Mouse (Mus musculus) forebrain, embryonic 13.5 days (tissue): ENCODE data around the gene Gstm3. TPM values are rescaled to one million over a fixed set of nuclear protein-coding genes. Genes with fewer than 3 reads are reported as not detected.

ENCODE experiments used
- ATAC-seq: fragments of 200-750 bp; cut with Nextera tagmentation; 2 replicates; pipeline ENCODE4 v1.8.0; 2017
- H3K27ac ChIP-seq: fragments of 300-500 bp; sonication (generic); 2 replicates; pipeline ENCODE4 v1.5.1; 2015; ENCODE audit warnings: inconsistent platforms, mild to moderate bottlenecking, moderate library complexity
- H3K27me3 ChIP-seq: fragments of 300-500 bp; sonication (generic); 2 replicates; pipeline ENCODE4 v1.6.1; 2015; ENCODE audit warnings: mild to moderate bottlenecking, inconsistent platforms
- H3K36me3 ChIP-seq: fragments of 300-500 bp; sonication (generic); 2 replicates; pipeline ENCODE4 v1.6.1; 2015; ENCODE audit warnings: mild to moderate bottlenecking, inconsistent platforms; ENCODE audit not compliant: poor library complexity, severe bottlenecking
- H3K4me1 ChIP-seq: fragments of 300-500 bp; sonication (generic); 2 replicates; pipeline ENCODE4 v1.6.1; 2015; ENCODE audit warnings: inconsistent platforms
- H3K4me2 ChIP-seq: fragments of 300-500 bp; sonication (generic); 2 replicates; pipeline ENCODE4 v1.6.1; 2015; ENCODE audit warnings: inconsistent platforms, mild to moderate bottlenecking, moderate library complexity
- H3K4me3 ChIP-seq: fragments of 300-500 bp; sonication (generic); 2 replicates; pipeline ENCODE4 v1.5.1; 2015; ENCODE audit warnings: mild to moderate bottlenecking, inconsistent platforms
- H3K9ac ChIP-seq: fragments of 300-500 bp; sonication (generic); 2 replicates; pipeline ENCODE4 v1.6.1; 2015; ENCODE audit warnings: mild to moderate bottlenecking, inconsistent platforms
- H3K9me3 ChIP-seq: fragments of 300-500 bp; sonication (generic); replicated peaks from 2 replicates; pipeline ENCODE4 v1.6.1; 2016; ENCODE audit warnings: inconsistent platforms
- WGBS: fragments of 180-500 bp; shearing (Covaris S2); methylation state at CpG from one replicate; pipeline ENCODE4 v1.1.7; 2015; 5-methylcytosine and 5-hydroxymethylcytosine counted together
- polyA plus RNA-seq: library from polyadenylated mRNA; unstranded; fragments of >200 nt; fragmentation: Nextera tagmentation; extraction: Ambion mirVana; gene quantifications from 2 replicates; pipeline ENCODE4 v1.2.1, GENCODE M21; 2015

The Gstm3 gene
- polyA plus RNA-seq, 1 experiment from 2014 or later, result 0.26 TPM

GRCm38 (mm10) chr3:107940524-107940923 lies 28.6 kb downstream of the Gstm3 start:
- WGBS, result 87% methylated on average over 7 of the region's 7 CpGs
- no peak overlapping the region for H3K9ac ChIP-seq

GRCm38 (mm10) chr3:107939830-107940229 lies 29.3 kb downstream of the Gstm3 start:
- H3K9ac ChIP-seq, result no peak overlapping the region
- H3K4me2 ChIP-seq, result no peak overlapping the region
- H3K4me1 ChIP-seq, result 0 out of 2 replicates have a peak, but pooled peaks cover 3% of the 10 kb centered on the region
- no peaks in the 10 kb centered on the region for H3K36me3 ChIP-seq
- H3K4me3 ChIP-seq, result no peak overlapping the region
- H3K9me3 ChIP-seq, result no peaks in the 10 kb centered on the region
- WGBS, result 60% methylated on average over 4 of the region's 4 CpGs
- H3K27ac ChIP-seq, result no peak overlapping the region
- no peaks in the 10 kb centered on the region for H3K27me3 ChIP-seq
- no peak for ATAC-seq

More at GRCm38 (mm10) chr3:107940524-107940923, 28.6 kb downstream of the Gstm3 start:
- Histone ChIP-seq H3K36me3 (no peaks in the 10 kb centered on the region), H3K4me3 (no peak overlapping the region), H3K27ac (no peak overlapping the region), H3K9me3 (no peaks in the 10 kb centered on the region), H3K27me3 (no peaks in the 10 kb centered on the region), H3K4me1 (0 out of 2 replicates have a peak, but pooled peaks cover 3% of the 10 kb centered on the region), H3K4me2 (no peak overlapping the region)
- ATAC-seq, result no peak

- no peak for ATAC-seq
- Histone ChIP-seq H3K36me3 (no peaks in the 10 kb centered on the region), H3K9ac (no peak overlapping the region), H3K27me3 (no peaks in the 10 kb centered on the region), H3K27ac (no peak overlapping the region), H3K4me3 (no peak overlapping the region), H3K4me2 (no peak overlapping the region), H3K9me3 (no peaks in the 10 kb centered on the region), H3K4me1 (0 out of 2 replicates have a peak, but pooled peaks cover 3% of the 10 kb centered on the region)
- WGBS, result 45% methylated on average over 3 of the region's 3 CpGs
Observed at GRCm38 (mm10) chr3:107939403-107939802, 29.7 kb downstream of the Gstm3 start.

- no peak overlapping the region for H3K4me2 ChIP-seq
- 56% methylated on average over 3 of the region's 3 CpGs for WGBS
- H3K9ac ChIP-seq, result no peak overlapping the region
- no peak overlapping the region for H3K4me3 ChIP-seq
- no peak overlapping the region for H3K27ac ChIP-seq
- no peaks in the 10 kb centered on the region for H3K36me3 ChIP-seq
- H3K4me1 ChIP-seq, result peaks cover 11% of the 10 kb centered on the region
- H3K27me3 ChIP-seq, result no peaks in the 10 kb centered on the region
- no peaks in the 10 kb centered on the region for H3K9me3 ChIP-seq
- ATAC-seq, result no peak
Observed at GRCm38 (mm10) chr3:107935888-107936287, 33.2 kb downstream of the Gstm3 start.

- Histone ChIP-seq H3K4me1 (peaks cover 18% of the 10 kb centered on the region), H3K36me3 (no peaks in the 10 kb centered on the region), H3K4me3 (no peak overlapping the region), H3K27ac (no peak overlapping the region), H3K9me3 (no peaks in the 10 kb centered on the region), H3K27me3 (no peaks in the 10 kb centered on the region), H3K4me2 (no peak overlapping the region), H3K9ac (no peak overlapping the region)
- no peak for ATAC-seq
- WGBS, result 95% methylated on average over 3 of the region's 3 CpGs
Observed at GRCm38 (mm10) chr3:107935268-107935667, 33.8 kb downstream of the Gstm3 start.

- ATAC-seq, result peak; percentile 20
- WGBS, result 72% methylated on average over 6 of the region's 6 CpGs
- H3K9ac ChIP-seq, result no peak overlapping the region
- peaks cover 18% of the 10 kb centered on the region for H3K4me1 ChIP-seq
- H3K4me3 ChIP-seq, result no peak overlapping the region
- H3K4me2 ChIP-seq, result no peak overlapping the region
- no peaks in the 10 kb centered on the region for H3K9me3 ChIP-seq
- H3K27ac ChIP-seq, result 0 out of 2 replicates have a peak overlapping the region, but pooled peaks have one; percentile 83
- H3K27me3 ChIP-seq, result no peaks in the 10 kb centered on the region
- H3K36me3 ChIP-seq, result no peaks in the 10 kb centered on the region
Observed at GRCm38 (mm10) chr3:107932128-107932527, 37.0 kb downstream of the Gstm3 start.

- Histone ChIP-seq H3K4me2 (peak within 1 kb of the TSS; percentile 59), H3K27ac (peak within 1 kb of the TSS; percentile 83), H3K4me1 (peaks cover 18% of the 10 kb centered on the region), H3K36me3 (no peaks in the 10 kb centered on the region), H3K9ac (peak within 1 kb of the TSS; percentile 55), H3K27me3 (no peaks in the 10 kb centered on the region), H3K4me3 (peak within 1 kb of the TSS; percentile 34), H3K9me3 (no peaks in the 10 kb centered on the region)
- 1% methylated on average over 10 of the region's 10 CpGs for WGBS
- peak; percentile 98 for ATAC-seq
Observed at GRCm38 (mm10) chr3:107931670-107932069, 37.4 kb downstream of the Gstm3 start, which contains the start of gene Gstm7. TSS of gene Gstm7 (minus strand) at chr3:107931817.

- H3K27me3 ChIP-seq, result no peaks in the 10 kb centered on the region
- peak; percentile 33; the same call in 1 of the 2 replicates for ATAC-seq
- peaks cover 18% of the 10 kb centered on the region for H3K4me1 ChIP-seq
- peak overlapping the region; percentile 55 for H3K9ac ChIP-seq
- H3K27ac ChIP-seq, result peak overlapping the region; percentile 83
- 64% methylated on average over 2 of the region's 2 CpGs for WGBS
- H3K4me3 ChIP-seq, result peak overlapping the region; percentile 34
- peak overlapping the region; percentile 59 for H3K4me2 ChIP-seq
- H3K36me3 ChIP-seq, result no peaks in the 10 kb centered on the region
- H3K9me3 ChIP-seq, result no peaks in the 10 kb centered on the region
Observed at GRCm38 (mm10) chr3:107931134-107931533, 37.9 kb downstream of the Gstm3 start.

- Histone ChIP-seq H3K9ac (no peak overlapping the region), H3K4me1 (peaks cover 18% of the 10 kb centered on the region), H3K36me3 (no peaks in the 10 kb centered on the region), H3K4me2 (no peak overlapping the region), H3K4me3 (no peak overlapping the region), H3K27ac (no peak overlapping the region), H3K9me3 (no peaks in the 10 kb centered on the region), H3K27me3 (no peaks in the 10 kb centered on the region)
- WGBS, result 86% methylated on average over 4 of the region's 4 CpGs
- ATAC-seq, result no peak
Observed at GRCm38 (mm10) chr3:107929731-107930130, 39.4 kb downstream of the Gstm3 start.

GRCm38 (mm10) chr3:107929243-107929642 lies 39.8 kb downstream of the Gstm3 start:
- Histone ChIP-seq H3K4me2 (no peak overlapping the region), H3K4me1 (peaks cover 18% of the 10 kb centered on the region), H3K9ac (no peak overlapping the region), H3K27ac (no peak overlapping the region), H3K4me3 (no peak overlapping the region), H3K36me3 (no peaks in the 10 kb centered on the region), H3K27me3 (no peaks in the 10 kb centered on the region), H3K9me3 (no peaks in the 10 kb centered on the region)
- WGBS, result 85% methylated on average over 4 of the region's 4 CpGs
- no peak for ATAC-seq

GRCm38 (mm10) chr3:107928691-107929090 lies 40.4 kb downstream of the Gstm3 start:
- ATAC-seq, result no peak
- no peak overlapping the region for H3K4me2 ChIP-seq
- WGBS, result 90% methylated on average over 11 of the region's 11 CpGs

GRCm38 (mm10) chr3:107927841-107928240 lies 41.2 kb downstream of the Gstm3 start:
- no peak overlapping the region for H3K4me3 ChIP-seq
- no peak overlapping the region for H3K27ac ChIP-seq
- 55% methylated on average over 3 of the region's 3 CpGs for WGBS
- H3K27me3 ChIP-seq, result no peaks in the 10 kb centered on the region
- H3K9me3 ChIP-seq, result no peaks in the 10 kb centered on the region
- peaks cover 18% of the 10 kb centered on the region for H3K4me1 ChIP-seq
- H3K4me2 ChIP-seq, result no peak overlapping the region
- ATAC-seq, result no peak
- H3K9ac ChIP-seq, result no peak overlapping the region
- H3K36me3 ChIP-seq, result no peaks in the 10 kb centered on the region

More at GRCm38 (mm10) chr3:107928691-107929090, 40.4 kb downstream of the Gstm3 start:
- Histone ChIP-seq H3K36me3 (no peaks in the 10 kb centered on the region), H3K4me3 (no peak overlapping the region), H3K27me3 (no peaks in the 10 kb centered on the region), H3K9me3 (no peaks in the 10 kb centered on the region), H3K27ac (no peak overlapping the region), H3K4me1 (peaks cover 18% of the 10 kb centered on the region), H3K9ac (no peak overlapping the region)

GRCm38 (mm10) chr3:107925335-107925734 lies 43.7 kb downstream of the Gstm3 start:
- H3K4me1 ChIP-seq, result peaks cover under 1% of the 10 kb centered on the region; the same call in 1 of the 2 replicates
- 93% methylated on average over 3 of the region's 3 CpGs for WGBS
- ATAC-seq, result no peak
- H3K9ac ChIP-seq, result no peak overlapping the region
- no peak overlapping the region for H3K4me3 ChIP-seq
- no peaks in the 10 kb centered on the region for H3K36me3 ChIP-seq
- H3K27me3 ChIP-seq, result no peaks in the 10 kb centered on the region
- H3K4me2 ChIP-seq, result no peak overlapping the region
- H3K9me3 ChIP-seq, result no peaks in the 10 kb centered on the region
- H3K27ac ChIP-seq, result no peak overlapping the region
